Mouse (Mus musculus) C2C12 (cell line): ENCODE measurements around the gene Trak1. TPM values are rescaled to one million over a fixed set of nuclear protein-coding genes. Genes with fewer than 3 reads are reported as not detected.

ENCODE experiments used
- H3K27me3 ChIP-seq: one replicate; pipeline ENCODE4 v1.6.1; 2011; ENCODE audit not compliant: control insufficient read depth, insufficient read depth, insufficient read length
- H3K36me3 ChIP-seq: one replicate; pipeline ENCODE4 v1.6.1; 2011; ENCODE audit not compliant: control insufficient read depth, insufficient read depth
- H3K4me3 ChIP-seq: one replicate; pipeline ENCODE4 v1.5.1; 2011; ENCODE audit warnings: mild to moderate bottlenecking, control low read depth; ENCODE audit not compliant: poor library complexity, insufficient read depth, severe bottlenecking
- H3K79me2 ChIP-seq: one replicate; pipeline ENCODE4 v1.6.1; 2011; ENCODE audit not compliant: control insufficient read depth, insufficient read depth
- H3K79me3 ChIP-seq: one replicate; pipeline ENCODE4 v1.6.1; 2011; ENCODE audit warnings: low read depth, control low read depth
- H3ac ChIP-seq: one replicate; pipeline ENCODE3; 2011; ENCODE audit warnings: low read depth; ENCODE audit not compliant: control insufficient read depth, insufficient read length
- CEBPB ChIP-seq: IDR thresholded peaks from one replicate; pipeline ENCODE4 v1.6.1; 2011; ENCODE audit warnings: low read depth, mild to moderate bottlenecking, control low read depth, moderate library complexity
- CTCF ChIP-seq: IDR thresholded peaks from one replicate; pipeline ENCODE4 v1.5.1; 2011; ENCODE audit not compliant: control insufficient read depth, insufficient read depth, insufficient read length
- FOSL1 ChIP-seq: IDR thresholded peaks from one replicate; pipeline ENCODE4 v1.8.0; 2011; ENCODE audit warnings: mild to moderate bottlenecking, low read length; ENCODE audit not compliant: poor library complexity, insufficient read depth, severe bottlenecking
- MAX ChIP-seq: IDR thresholded peaks from one replicate; pipeline ENCODE4 v1.6.1; 2011; ENCODE audit warnings: mild to moderate bottlenecking, control low read depth
- MYOD1 ChIP-seq: IDR thresholded peaks from one replicate; pipeline ENCODE4 v1.6.1; 2011; ENCODE audit warnings: low read depth; ENCODE audit not compliant: control insufficient read depth, insufficient read length
- MYOG ChIP-seq: IDR thresholded peaks from one replicate; pipeline ENCODE4 v1.6.1; 2011; ENCODE audit not compliant: control insufficient read depth, insufficient read length; ENCODE audit errors: extremely low read depth
- USF1 ChIP-seq: IDR thresholded peaks from one replicate; pipeline ENCODE4 v1.6.1; 2011; ENCODE audit warnings: low read depth, mild to moderate bottlenecking, control low read depth, moderate library complexity
- polyA plus RNA-seq: library from polyadenylated mRNA; unstranded; fragments of >200 nt; fragmentation: generic; extraction: Trizol; gene quantifications from one replicate; pipeline ENCODE4 v1.2.1, GENCODE M21; 2012; ENCODE audit warnings: missing spikeins

Trak1 gene
- polyA plus RNA-seq, 1 experiment = 26.6 TPM

GRCm38 (mm10) chr9:121384620-121385019 is 87.3 kb downstream of the Trak1 start:
- Histone ChIP-seq H3K4me3 (no peak overlapping the region), H3K36me3 (no peaks in the 10 kb centered on the region), H3K79me2 (peaks cover 7% of the 10 kb centered on the region), H3ac (no peak overlapping the region), H3K27me3 (no peaks in the 10 kb centered on the region), H3K79me3 (peaks cover 2% of the 10 kb centered on the region)
- no peak for TF ChIP-seq FOSL1

DNA sequence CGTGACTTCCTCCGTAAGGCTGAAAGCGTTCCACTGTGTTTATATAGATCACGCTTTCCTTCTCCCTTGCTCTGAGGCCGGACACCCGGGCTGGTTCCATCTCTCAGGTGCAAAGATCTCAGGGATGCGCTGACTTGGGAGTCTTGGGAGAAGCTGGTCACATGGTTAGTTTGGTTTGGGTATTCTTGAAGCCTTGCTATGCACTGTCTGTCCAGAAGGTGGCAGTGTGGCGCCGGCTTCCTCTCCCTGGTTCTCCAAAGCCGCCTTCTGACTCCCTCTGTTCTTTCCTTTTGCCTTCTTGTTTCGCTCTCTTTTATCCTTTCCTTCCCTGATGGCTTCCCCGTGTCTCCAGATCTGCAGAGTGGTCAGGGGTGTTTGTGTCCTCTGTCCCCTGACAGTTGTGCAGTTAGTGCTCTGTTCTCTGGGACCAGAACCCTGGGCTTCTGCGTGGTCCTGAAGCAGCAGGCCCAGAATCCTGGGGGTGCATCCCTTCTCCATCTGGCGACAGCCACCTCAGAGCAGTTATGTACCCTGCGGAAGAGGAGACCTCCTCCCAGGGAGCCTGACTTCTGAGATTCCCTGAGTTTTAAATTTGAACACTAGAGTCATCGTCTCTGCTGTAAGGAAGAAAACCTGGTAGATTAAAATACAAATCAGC is 87.9 kb downstream of the Trak1 start:
- H3K79me3 ChIP-seq = peaks cover 2% of the 10 kb centered on the region
- peak; percentile 69 for TF ChIP-seq USF1
- no peak for TF ChIP-seq MYOD1
- TF ChIP-seq MAX = no peak
- no peak for TF ChIP-seq MYOG
- TF ChIP-seq CEBPB = no peak
- TF ChIP-seq CTCF = peak; percentile 78
- no peak for TF ChIP-seq FOSL1
- no peaks in the 10 kb centered on the region for H3K27me3 ChIP-seq
- H3ac ChIP-seq = no peak overlapping the region
- no peaks in the 10 kb centered on the region for H3K36me3 ChIP-seq
- H3K79me2 ChIP-seq = peaks cover 7% of the 10 kb centered on the region
- H3K4me3 ChIP-seq = no peak overlapping the region

DNA sequence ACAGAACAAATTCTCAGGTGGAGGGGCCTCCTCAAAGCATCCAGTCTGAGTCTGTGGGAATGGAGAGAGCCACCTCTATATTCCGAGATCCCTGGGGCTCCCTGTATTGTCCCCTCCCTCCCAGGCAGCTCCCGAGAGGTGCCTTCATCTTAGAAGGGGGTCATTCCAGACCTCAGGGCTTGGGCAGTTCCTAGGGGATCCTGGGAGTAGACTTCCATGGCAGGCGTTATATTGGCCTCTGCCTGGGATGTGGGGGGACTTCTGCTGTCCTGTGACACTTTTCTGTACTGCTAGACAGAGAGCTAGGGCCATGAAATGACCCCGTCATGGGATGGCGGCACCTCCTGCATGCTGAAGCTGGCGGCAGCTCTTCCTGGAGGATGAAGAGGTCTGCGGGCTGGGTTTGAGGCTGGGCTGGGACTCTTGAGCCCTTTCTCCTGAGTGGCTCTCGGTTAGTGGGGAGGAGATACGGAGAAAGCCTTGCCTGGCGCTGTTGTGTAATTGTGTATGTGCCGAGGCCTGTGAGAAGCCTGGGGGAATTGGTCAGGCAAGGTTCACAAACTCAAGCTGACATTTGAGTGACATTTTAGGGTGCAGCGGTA is 88.5 kb downstream of the Trak1 start:
- peaks cover 2% of the 10 kb centered on the region for H3K79me3 ChIP-seq
- no peaks in the 10 kb centered on the region for H3K36me3 ChIP-seq
- TF ChIP-seq MAX (no peak), MYOG (no peak), CTCF (no peak), CEBPB (no peak), MYOD1 (no peak), USF1 (no peak), FOSL1 (no peak)
- H3K27me3 ChIP-seq = no peaks in the 10 kb centered on the region
- H3K4me3 ChIP-seq = no peak overlapping the region
- H3K79me2 ChIP-seq = peaks cover 7% of the 10 kb centered on the region
- no peak overlapping the region for H3ac ChIP-seq

- H3K27me3 ChIP-seq = no peaks in the 10 kb centered on the region
- no peak overlapping the region for H3K4me3 ChIP-seq
- H3K79me2 ChIP-seq = peaks cover 7% of the 10 kb centered on the region
- H3K36me3 ChIP-seq = peaks cover under 1% of the 10 kb centered on the region
- TF ChIP-seq USF1 (no peak), MAX (no peak), FOSL1 (no peak), MYOD1 (no peak), MYOG (no peak), CEBPB (no peak)
- H3K79me3 ChIP-seq = peaks cover 2% of the 10 kb centered on the region
- H3ac ChIP-seq = no peak overlapping the region
Measured at GRCm38 (mm10) chr9:121387539-121388272, 90.4 kb downstream of the Trak1 start.

DNA sequence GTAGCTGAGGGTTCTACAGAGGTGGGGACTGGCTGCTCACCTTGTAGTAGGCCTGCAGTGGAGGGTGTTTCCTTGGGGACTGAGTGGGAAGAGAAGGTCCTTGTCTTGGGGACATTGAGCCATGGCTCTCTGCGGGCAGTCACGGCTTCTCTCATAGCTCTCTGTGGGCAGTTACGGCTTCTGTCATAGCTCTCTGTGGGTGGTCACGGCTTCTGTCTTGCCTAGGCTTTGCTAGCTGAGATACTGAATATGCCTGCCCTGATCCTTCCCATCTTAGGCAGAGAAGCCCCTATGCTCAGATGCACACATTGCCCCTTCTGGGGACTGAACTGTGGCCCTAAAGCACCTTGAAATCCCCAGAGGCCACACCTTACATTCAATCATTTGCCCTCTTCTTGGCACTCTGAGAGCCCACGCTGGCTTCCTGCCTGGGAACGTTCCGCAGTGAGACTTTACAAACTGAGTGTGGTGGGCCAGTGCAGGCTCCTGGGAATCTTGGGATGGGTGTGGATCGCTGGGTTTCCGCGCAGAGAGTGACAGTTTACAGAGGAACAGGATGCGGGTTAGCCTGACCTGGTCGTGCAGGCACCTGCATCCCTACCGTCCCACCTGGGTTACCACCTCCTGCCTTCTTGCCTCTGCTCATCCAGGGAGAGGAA is 91.1 kb downstream of the Trak1 start:
- no peaks in the 10 kb centered on the region for H3K27me3 ChIP-seq
- no peak overlapping the region for H3ac ChIP-seq
- peaks cover 2% of the 10 kb centered on the region for H3K79me3 ChIP-seq
- no peak overlapping the region for H3K4me3 ChIP-seq
- peaks cover 7% of the 10 kb centered on the region for H3K79me2 ChIP-seq
- TF ChIP-seq CEBPB = no peak
- no peak for TF ChIP-seq MYOD1
- no peak for TF ChIP-seq CTCF
- TF ChIP-seq MAX = no peak
- TF ChIP-seq FOSL1 = no peak
- TF ChIP-seq MYOG = no peak
- TF ChIP-seq USF1 = no peak
- peaks cover 6% of the 10 kb centered on the region for H3K36me3 ChIP-seq

DNA sequence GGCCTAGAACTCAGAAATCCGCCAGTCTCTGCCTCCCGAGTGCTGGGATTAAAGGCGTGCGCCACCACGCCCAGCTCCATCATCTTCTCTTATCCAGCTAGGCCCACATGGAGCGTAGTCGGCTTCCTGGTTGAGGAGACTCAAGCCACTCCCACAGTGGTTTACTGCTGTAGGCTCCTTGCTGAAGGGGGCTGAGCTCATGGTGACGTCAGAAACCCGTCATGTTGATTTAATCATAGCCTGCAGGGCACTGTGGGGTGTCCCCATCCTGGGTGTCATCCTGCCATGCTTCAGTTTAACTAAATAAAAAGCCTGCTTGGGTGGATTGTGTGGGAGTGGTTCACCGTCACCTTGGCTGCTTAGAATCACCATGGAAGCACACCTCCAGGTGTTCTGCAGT is 92.0 kb downstream of the Trak1 start:
- H3ac ChIP-seq = no peak overlapping the region
- peaks cover 6% of the 10 kb centered on the region for H3K36me3 ChIP-seq
- H3K79me3 ChIP-seq = peaks cover 2% of the 10 kb centered on the region
- TF ChIP-seq MYOD1 = no peak
- no peak for TF ChIP-seq MAX
- no peak for TF ChIP-seq MYOG
- no peak for TF ChIP-seq USF1
- no peak for TF ChIP-seq CEBPB
- TF ChIP-seq CTCF = no peak
- TF ChIP-seq FOSL1 = no peak
- peaks cover 7% of the 10 kb centered on the region for H3K79me2 ChIP-seq
- no peak overlapping the region for H3K4me3 ChIP-seq
- H3K27me3 ChIP-seq = no peaks in the 10 kb centered on the region
